Mouse (Mus musculus): ENCODE measurements at regions not wholly inside any gene's neighbourhood (a gene's known extent, or its start where the extent isn't known, plus 50 kb on each side); places are given as distances from the start of the nearest gene placed in this dataset.

GRCm38 (mm10) chr2:129903383-129904135 lies 103.2 kb downstream of the Stk35 start:
- Histone ChIP-seq H3K4me3 (ENCODE audit: low read depth, low read length) (no peak overlapping the region), H3K27ac (ENCODE audit: low read depth) (no peak overlapping the region), H3K9ac (no peak overlapping the region), H3K4me1 (ENCODE audit: insufficient read depth) (no peaks in the 10 kb centered on the region), H3K4me2 (no peak overlapping the region), H3K36me3 (ENCODE audit: insufficient read depth) (no peaks in the 10 kb centered on the region), H3K27me3 (ENCODE audit: insufficient read depth, low read length) (no peaks in the 10 kb centered on the region), H3K9me3 (ENCODE audit: low read depth, low read length) (no peaks in the 10 kb centered on the region)
- TF ChIP-seq CTCF (IDR thresholded peaks at IDR 0.05; ENCODE audit: low read depth), result no peak
- DNase-seq (no peak), ATAC-seq (ENCODE audit: insufficient read depth) (no peak)
- WGBS, result 55% methylated on average over 4 of the region's 4 CpGs

- 40% methylated on average over 7 of the region's 7 CpGs for WGBS
- peak; percentile 57 for DNase-seq
- H3K27me3 ChIP-seq (ENCODE audit: insufficient read depth, low read length), result no peaks in the 10 kb centered on the region
- no peak overlapping the region for H3K4me2 ChIP-seq
- no peaks in the 10 kb centered on the region for H3K36me3 ChIP-seq (ENCODE audit: insufficient read depth)
- H3K9ac ChIP-seq, result no peak overlapping the region
- no peak overlapping the region for H3K4me3 ChIP-seq (ENCODE audit: low read depth, low read length)
- no peaks in the 10 kb centered on the region for H3K4me1 ChIP-seq (ENCODE audit: insufficient read depth)
- TF ChIP-seq CTCF (IDR thresholded peaks at IDR 0.05; ENCODE audit: low read depth), result peak; percentile 72
- no peaks in the 10 kb centered on the region for H3K9me3 ChIP-seq (ENCODE audit: low read depth, low read length)
- no peak overlapping the region for H3K27ac ChIP-seq (ENCODE audit: low read depth)
- ATAC-seq (ENCODE audit: insufficient read depth), result peak; percentile 58; the same call in 1 of the 2 replicates
Measured at GRCm38 (mm10) chr2:129904753-129905152, 104.4 kb downstream of the Stk35 start.

- H3K27me3 ChIP-seq (ENCODE audit: insufficient read depth, low read length), result no peaks in the 10 kb centered on the region
- H3K9me3 ChIP-seq (ENCODE audit: low read depth, low read length), result no peaks in the 10 kb centered on the region
- peak overlapping the region; percentile 56 for H3K4me2 ChIP-seq
- ATAC-seq (ENCODE audit: insufficient read depth), result peak; percentile 83
- WGBS, result 2% methylated on average over 28 of the region's 28 CpGs
- H3K4me1 ChIP-seq (ENCODE audit: insufficient read depth), result no peaks in the 10 kb centered on the region
- TF ChIP-seq CTCF (IDR thresholded peaks at IDR 0.05; ENCODE audit: low read depth), result no peak
- peak; percentile 69 for DNase-seq
- H3K4me3 ChIP-seq (ENCODE audit: low read depth, low read length), result peak overlapping the region; percentile 19
- no peak overlapping the region for H3K9ac ChIP-seq
- no peaks in the 10 kb centered on the region for H3K36me3 ChIP-seq (ENCODE audit: insufficient read depth)
- no peak overlapping the region for H3K27ac ChIP-seq (ENCODE audit: low read depth)
Measured at GRCm38 (mm10) chr2:129908701-129909425, 103.3 kb upstream of the Tgm3 start.

- H3K4me1 ChIP-seq (ENCODE audit: insufficient read depth), result no peaks in the 10 kb centered on the region
- H3K27me3 ChIP-seq (ENCODE audit: insufficient read depth, low read length), result no peaks in the 10 kb centered on the region
- H3K9ac ChIP-seq, result no peak overlapping the region
- TF ChIP-seq CTCF (IDR thresholded peaks at IDR 0.05; ENCODE audit: low read depth), result no peak
- H3K36me3 ChIP-seq (ENCODE audit: insufficient read depth), result no peaks in the 10 kb centered on the region
- H3K4me2 ChIP-seq, result no peak overlapping the region
- H3K4me3 ChIP-seq (ENCODE audit: low read depth, low read length), result no peak overlapping the region
- DNase-seq (no peak), ATAC-seq (ENCODE audit: insufficient read depth) (no peak)
- no peaks in the 10 kb centered on the region for H3K9me3 ChIP-seq (ENCODE audit: low read depth, low read length)
- 44% methylated on average over 19 of the region's 19 CpGs for WGBS
- no peak overlapping the region for H3K27ac ChIP-seq (ENCODE audit: low read depth)
Measured at GRCm38 (mm10) chr2:129911203-129911921, 100.8 kb upstream of the Tgm3 start.

GRCm38 (mm10) chr2:129912556-129912955 lies 99.6 kb upstream of the Tgm3 start:
- H3K9me3 ChIP-seq (ENCODE audit: low read depth, low read length), result no peaks in the 10 kb centered on the region
- DNase-seq (no peak), ATAC-seq (ENCODE audit: insufficient read depth) (no peak)
- H3K4me1 ChIP-seq (ENCODE audit: insufficient read depth), result no peaks in the 10 kb centered on the region
- H3K27me3 ChIP-seq (ENCODE audit: insufficient read depth, low read length), result no peaks in the 10 kb centered on the region
- no peak overlapping the region for H3K9ac ChIP-seq
- H3K27ac ChIP-seq (ENCODE audit: low read depth), result no peak overlapping the region
- TF ChIP-seq CTCF (IDR thresholded peaks at IDR 0.05; ENCODE audit: low read depth), result no peak
- no peak overlapping the region for H3K4me2 ChIP-seq
- no peak overlapping the region for H3K4me3 ChIP-seq (ENCODE audit: low read depth, low read length)
- no peaks in the 10 kb centered on the region for H3K36me3 ChIP-seq (ENCODE audit: insufficient read depth)
- 66% methylated on average over 8 of the region's 8 CpGs for WGBS

- Histone ChIP-seq H3K9me3 (ENCODE audit: low read depth, low read length) (no peaks in the 10 kb centered on the region), H3K9ac (no peak overlapping the region), H3K27ac (ENCODE audit: low read depth) (no peak overlapping the region), H3K36me3 (ENCODE audit: insufficient read depth) (no peaks in the 10 kb centered on the region), H3K4me2 (no peak overlapping the region), H3K4me3 (ENCODE audit: low read depth, low read length) (no peak overlapping the region), H3K27me3 (ENCODE audit: insufficient read depth, low read length) (no peaks in the 10 kb centered on the region), H3K4me1 (ENCODE audit: insufficient read depth) (no peaks in the 10 kb centered on the region)
- ATAC-seq (ENCODE audit: insufficient read depth) (no peak), DNase-seq (no peak)
- 76% methylated on average over 8 of the region's 8 CpGs for WGBS
- TF ChIP-seq CTCF (IDR thresholded peaks at IDR 0.05; ENCODE audit: low read depth), result no peak
Measured at GRCm38 (mm10) chr2:129914261-129914660, 97.9 kb upstream of the Tgm3 start.

- DNase-seq (no peak), ATAC-seq (ENCODE audit: insufficient read depth) (no peak)
- H3K27ac ChIP-seq (ENCODE audit: low read depth), result no peak overlapping the region
- 93% methylated on average over 7 of the region's 7 CpGs for WGBS
- H3K4me2 ChIP-seq, result no peak overlapping the region
- H3K9me3 ChIP-seq (ENCODE audit: low read depth, low read length), result no peaks in the 10 kb centered on the region
- TF ChIP-seq CTCF (IDR thresholded peaks at IDR 0.05; ENCODE audit: low read depth), result no peak
- no peaks in the 10 kb centered on the region for H3K4me1 ChIP-seq (ENCODE audit: insufficient read depth)
- H3K9ac ChIP-seq, result no peak overlapping the region
- no peak overlapping the region for H3K4me3 ChIP-seq (ENCODE audit: low read depth, low read length)
- no peaks in the 10 kb centered on the region for H3K27me3 ChIP-seq (ENCODE audit: insufficient read depth, low read length)
- no peaks in the 10 kb centered on the region for H3K36me3 ChIP-seq (ENCODE audit: insufficient read depth)
Measured at GRCm38 (mm10) chr2:129916411-129916810, 95.7 kb upstream of the Tgm3 start.
